Mouse (Mus musculus): ENCODE measurements around the gene Syna. TPM values are rescaled to one million over a fixed set of nuclear protein-coding genes. Genes with fewer than 3 reads are reported as not detected.

Gene Syna
- polyA plus RNA-seq, 1 experiment from 2014 or later: 0.13 TPM

- no peak for TF ChIP-seq CTCF (IDR thresholded peaks at IDR 0.05; ENCODE audit: low read depth)
- peaks cover 12% of the 10 kb centered on the region; the same call in 1 of the 2 replicates for H3K36me3 ChIP-seq (ENCODE audit: control insufficient read depth, insufficient read depth)
- H3K9me3 ChIP-seq (ENCODE audit: control insufficient read depth): no peaks in the 10 kb centered on the region
- peaks cover 10% of the 10 kb centered on the region; the same call in 1 of the 2 replicates for H3K4me1 ChIP-seq (replicated peaks; ENCODE audit: control insufficient read depth, insufficient read depth, low read length)
- ATAC-seq: no peak
- H3K4me3 ChIP-seq (ENCODE audit: low read depth, low read length): no peak overlapping the region
- H3K9ac ChIP-seq (ENCODE audit: low read depth, low read length): no peak overlapping the region
- no peaks in the 10 kb centered on the region for H3K27me3 ChIP-seq (replicated peaks; ENCODE audit: control insufficient read depth, insufficient read depth, low read length)
- WGBS: 81% methylated on average over 6 of the region's 6 CpGs
- H3K4me2 ChIP-seq (replicated peaks; ENCODE audit: low read depth): no peak overlapping the region
- H3K27ac ChIP-seq (ENCODE audit: low read depth, low read length): no peak overlapping the region
These were observed 19.1 kb downstream of the Syna start for GRCm38 (mm10) chr5:134540881-134541280.

GRCm38 (mm10) chr5:134539891-134540290 is 20.1 kb downstream of the Syna start:
- H3K9me3 ChIP-seq (ENCODE audit: control insufficient read depth): no peaks in the 10 kb centered on the region
- H3K36me3 ChIP-seq (ENCODE audit: control insufficient read depth, insufficient read depth): peaks cover 20% of the 10 kb centered on the region
- peak; percentile 19; the same call in 1 of the 2 replicates for TF ChIP-seq CTCF (IDR thresholded peaks at IDR 0.05; ENCODE audit: low read depth)
- H3K27me3 ChIP-seq (replicated peaks; ENCODE audit: control insufficient read depth, insufficient read depth, low read length): no peaks in the 10 kb centered on the region
- peak overlapping the region; percentile 15 for H3K27ac ChIP-seq (ENCODE audit: low read depth, low read length)
- H3K9ac ChIP-seq (ENCODE audit: low read depth, low read length): no peak overlapping the region
- no peak overlapping the region for H3K4me3 ChIP-seq (ENCODE audit: low read depth, low read length)
- peaks cover 10% of the 10 kb centered on the region; the same call in 1 of the 2 replicates for H3K4me1 ChIP-seq (replicated peaks; ENCODE audit: control insufficient read depth, insufficient read depth, low read length)
- no peak overlapping the region; the same call in 1 of the 2 replicates for H3K4me2 ChIP-seq (replicated peaks; ENCODE audit: low read depth)
- peak; percentile 51; the same call in 1 of the 2 replicates for ATAC-seq
- 26% methylated on average over 3 of the region's 3 CpGs for WGBS

- no peaks in the 10 kb centered on the region for H3K27me3 ChIP-seq (replicated peaks; ENCODE audit: control insufficient read depth, insufficient read depth, low read length)
- H3K4me1 ChIP-seq (replicated peaks; ENCODE audit: control insufficient read depth, insufficient read depth, low read length): peaks cover 5% of the 10 kb centered on the region; the same call in 1 of the 2 replicates
- no peak for ATAC-seq
- no peak overlapping the region for H3K4me2 ChIP-seq (replicated peaks; ENCODE audit: low read depth)
- H3K27ac ChIP-seq (ENCODE audit: low read depth, low read length): no peak overlapping the region
- peaks cover 50% of the 10 kb centered on the region for H3K36me3 ChIP-seq (ENCODE audit: control insufficient read depth, insufficient read depth)
- H3K4me3 ChIP-seq (ENCODE audit: low read depth, low read length): no peak overlapping the region
- H3K9ac ChIP-seq (ENCODE audit: low read depth, low read length): no peak overlapping the region
- TF ChIP-seq CTCF (IDR thresholded peaks at IDR 0.05; ENCODE audit: low read depth): no peak
- WGBS: 79% methylated on average over 6 of the region's 6 CpGs
- H3K9me3 ChIP-seq (ENCODE audit: control insufficient read depth): no peaks in the 10 kb centered on the region
These were observed 23.9 kb downstream of the Syna start for GRCm38 (mm10) chr5:134536036-134536435.

GRCm38 (mm10) chr5:134532417-134532816 is 27.6 kb downstream of the Syna start:
- H3K27me3 ChIP-seq (replicated peaks; ENCODE audit: control insufficient read depth, insufficient read depth, low read length): no peaks in the 10 kb centered on the region
- 91% methylated on average over 6 of the region's 6 CpGs for WGBS
- H3K9me3 ChIP-seq (ENCODE audit: control insufficient read depth): no peaks in the 10 kb centered on the region
- TF ChIP-seq CTCF (IDR thresholded peaks at IDR 0.05; ENCODE audit: low read depth): no peak
- no peak overlapping the region for H3K9ac ChIP-seq (ENCODE audit: low read depth, low read length)
- no peak overlapping the region for H3K4me3 ChIP-seq (ENCODE audit: low read depth, low read length)
- H3K4me2 ChIP-seq (replicated peaks; ENCODE audit: low read depth): no peak overlapping the region
- peaks cover 43% of the 10 kb centered on the region for H3K36me3 ChIP-seq (ENCODE audit: control insufficient read depth, insufficient read depth)
- H3K4me1 ChIP-seq (replicated peaks; ENCODE audit: control insufficient read depth, insufficient read depth, low read length): no peaks in the 10 kb centered on the region
- no peak for ATAC-seq
- no peak overlapping the region for H3K27ac ChIP-seq (ENCODE audit: low read depth, low read length)

- 73% methylated on average over 9 of the region's 9 CpGs for WGBS
- Histone ChIP-seq H3K4me1 (replicated peaks; ENCODE audit: control insufficient read depth, insufficient read depth, low read length) (no peaks in the 10 kb centered on the region), H3K9me3 (ENCODE audit: control insufficient read depth) (no peaks in the 10 kb centered on the region), H3K27ac (ENCODE audit: low read depth, low read length) (no peak overlapping the region), H3K36me3 (ENCODE audit: control insufficient read depth, insufficient read depth) (peaks cover 42% of the 10 kb centered on the region), H3K27me3 (replicated peaks; ENCODE audit: control insufficient read depth, insufficient read depth, low read length) (no peaks in the 10 kb centered on the region), H3K9ac (ENCODE audit: low read depth, low read length) (no peak overlapping the region), H3K4me2 (replicated peaks; ENCODE audit: low read depth) (no peak overlapping the region), H3K4me3 (ENCODE audit: low read depth, low read length) (no peak overlapping the region)
- no peak for TF ChIP-seq CTCF (IDR thresholded peaks at IDR 0.05; ENCODE audit: low read depth)
- no peak for ATAC-seq
These were observed 28.4 kb downstream of the Syna start for GRCm38 (mm10) chr5:134531585-134531984.

GRCm38 (mm10) chr5:134530830-134531229 is 29.1 kb downstream of the Syna start:
- Histone ChIP-seq H3K9ac (ENCODE audit: low read depth, low read length) (no peak overlapping the region), H3K4me1 (replicated peaks; ENCODE audit: control insufficient read depth, insufficient read depth, low read length) (no peaks in the 10 kb centered on the region), H3K27me3 (replicated peaks; ENCODE audit: control insufficient read depth, insufficient read depth, low read length) (no peaks in the 10 kb centered on the region), H3K9me3 (ENCODE audit: control insufficient read depth) (no peaks in the 10 kb centered on the region), H3K36me3 (ENCODE audit: control insufficient read depth, insufficient read depth) (peaks cover 46% of the 10 kb centered on the region), H3K4me2 (replicated peaks; ENCODE audit: low read depth) (no peak overlapping the region), H3K27ac (ENCODE audit: low read depth, low read length) (no peak overlapping the region), H3K4me3 (ENCODE audit: low read depth, low read length) (no peak overlapping the region)
- no peak for ATAC-seq
- TF ChIP-seq CTCF (IDR thresholded peaks at IDR 0.05; ENCODE audit: low read depth): no peak
- WGBS: 83% methylated on average over 7 of the region's 7 CpGs

GRCm38 (mm10) chr5:134528488-134528887 is 31.5 kb downstream of the Syna start:
- no peak overlapping the region for H3K27ac ChIP-seq (ENCODE audit: low read depth, low read length)
- H3K4me3 ChIP-seq (ENCODE audit: low read depth, low read length): no peak overlapping the region
- no peaks in the 10 kb centered on the region for H3K9me3 ChIP-seq (ENCODE audit: control insufficient read depth)
- ATAC-seq: no peak
- no peak for TF ChIP-seq CTCF (IDR thresholded peaks at IDR 0.05; ENCODE audit: low read depth)
- H3K36me3 ChIP-seq (ENCODE audit: control insufficient read depth, insufficient read depth): peaks cover 23% of the 10 kb centered on the region
- no peaks in the 10 kb centered on the region for H3K4me1 ChIP-seq (replicated peaks; ENCODE audit: control insufficient read depth, insufficient read depth, low read length)
- no peaks in the 10 kb centered on the region for H3K27me3 ChIP-seq (replicated peaks; ENCODE audit: control insufficient read depth, insufficient read depth, low read length)
- no peak overlapping the region for H3K9ac ChIP-seq (ENCODE audit: low read depth, low read length)
- 54% methylated on average over 9 of the region's 9 CpGs for WGBS
- no peak overlapping the region for H3K4me2 ChIP-seq (replicated peaks; ENCODE audit: low read depth)

Measured in intestine, postnatal 0 days (tissue).